Mouse (Mus musculus): ENCODE measurements around the gene Adk.

- no peak for TF ChIP-seq SMC3 (IDR thresholded peaks at IDR 0.05; ENCODE audit: low read depth, low read length)
- TF ChIP-seq POLR2A (IDR thresholded peaks at IDR 0.05; ENCODE audit: low read depth, low read length) = no peak
- no peak for TF ChIP-seq ZC3H11A (IDR thresholded peaks at IDR 0.05; ENCODE audit: low read depth, low read length)
- TF ChIP-seq POLR2AphosphoS2 (IDR thresholded peaks at IDR 0.05; ENCODE audit: low read depth, low read length) = no peak
- no peak for TF ChIP-seq CTCF (conservative IDR thresholded peaks at IDR 0.05 in 1 of 2, IDR thresholded peaks at IDR 0.05 in 1 of 2; ENCODE audit: low read depth in 2 of 2, low read length in 2 of 2)
- TF ChIP-seq EP300 (IDR thresholded peaks at IDR 0.05; ENCODE audit: low read length) = no peak
- no peak for TF ChIP-seq ZNF384 (IDR thresholded peaks at IDR 0.05; ENCODE audit: low read depth, low read length)
- TF ChIP-seq USF1 (IDR thresholded peaks at IDR 0.05; ENCODE audit: low read depth, low read length) = no peak
- TF ChIP-seq USF2 (conservative IDR thresholded peaks at IDR 0.05; ENCODE audit: low read depth, low read length) = no peak
- no peak for TF ChIP-seq JUN (IDR thresholded peaks at IDR 0.05; ENCODE audit: insufficient read depth, low read depth, low read length)
- no peak for TF ChIP-seq TCF12 (IDR thresholded peaks at IDR 0.05; ENCODE audit: low read depth, low read length)
- TF ChIP-seq TBP (conservative IDR thresholded peaks at IDR 0.05; ENCODE audit: low read depth, low read length) = no peak
- TF ChIP-seq CHD2 (IDR thresholded peaks at IDR 0.05; ENCODE audit: low read length) = no peak
Observed at GRCm38 (mm10) chr14:21402621-21403405, 350.4 kb downstream of the Adk start.

Data from CH12.LX (cell line).